Mouse (Mus musculus): ENCODE measurements around the gene Uchl1. TPM values are rescaled to one million over a fixed set of nuclear protein-coding genes. Genes with fewer than 3 reads are reported as not detected.

The Uchl1 gene
- polyA plus RNA-seq, 1 experiment from 2014 or later = 55.1 TPM

GRCm38 (mm10) chr5:66718413-66718812 is 42.5 kb downstream of the Uchl1 start:
- 61% methylated on average over 3 of the region's 3 CpGs for WGBS
- H3K27ac ChIP-seq (ENCODE audit: low read depth, low read length) = no peak overlapping the region
- H3K27me3 ChIP-seq (ENCODE audit: control insufficient read depth, insufficient read depth, low read length) = no peaks in the 10 kb centered on the region
- no peak for ATAC-seq (ENCODE audit: low FRiP score, low TSS enrichment)
- H3K36me3 ChIP-seq (ENCODE audit: control insufficient read depth, insufficient read depth, low read length) = no peaks in the 10 kb centered on the region
- H3K9ac ChIP-seq (ENCODE audit: low read depth, low read length) = no peak overlapping the region
- no peaks in the 10 kb centered on the region for H3K9me3 ChIP-seq (ENCODE audit: control insufficient read depth, low read length)
- no peak overlapping the region for H3K4me2 ChIP-seq (replicated peaks; ENCODE audit: low read depth, low read length)
- H3K4me3 ChIP-seq (ENCODE audit: low read length) = no peak overlapping the region
- no peaks in the 10 kb centered on the region for H3K4me1 ChIP-seq (ENCODE audit: control insufficient read depth, insufficient read depth, low read length)

GRCm38 (mm10) chr5:66718880-66719279 is 43.0 kb downstream of the Uchl1 start:
- Histone ChIP-seq H3K9ac (ENCODE audit: low read depth, low read length) (no peak overlapping the region), H3K4me3 (ENCODE audit: low read length) (no peak overlapping the region), H3K27ac (ENCODE audit: low read depth, low read length) (no peak overlapping the region), H3K4me1 (ENCODE audit: control insufficient read depth, insufficient read depth, low read length) (0 out of 2 replicates have a peak, but pooled peaks cover 1% of the 10 kb centered on the region), H3K4me2 (replicated peaks; ENCODE audit: low read depth, low read length) (no peak overlapping the region), H3K27me3 (ENCODE audit: control insufficient read depth, insufficient read depth, low read length) (no peaks in the 10 kb centered on the region), H3K36me3 (ENCODE audit: control insufficient read depth, insufficient read depth, low read length) (no peaks in the 10 kb centered on the region), H3K9me3 (ENCODE audit: control insufficient read depth, low read length) (no peaks in the 10 kb centered on the region)
- WGBS = 67% methylated on average over 7 of the region's 7 CpGs
- ATAC-seq (ENCODE audit: low FRiP score, low TSS enrichment) = no peak

DNA sequence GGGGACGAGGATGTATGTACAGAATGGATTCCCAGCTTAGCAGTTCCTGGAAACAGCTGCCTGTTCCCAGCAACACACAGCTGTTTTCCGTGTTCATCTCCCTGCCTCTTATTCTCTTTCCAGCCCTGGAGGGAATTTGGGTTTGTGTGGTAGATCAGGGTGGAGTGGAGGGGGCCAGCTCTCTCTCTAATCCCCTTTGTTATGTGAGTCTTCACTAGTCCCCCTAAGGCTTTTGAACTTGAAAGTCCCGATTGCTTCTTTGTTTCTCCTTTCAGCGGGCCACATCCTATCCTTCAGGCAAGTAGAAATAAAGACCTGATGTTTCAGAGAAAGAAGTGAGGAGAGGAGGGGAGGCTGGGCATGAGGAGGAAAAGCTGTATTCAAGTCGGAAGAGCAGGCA is 45.0 kb downstream of the Uchl1 start:
- 36% methylated on average over 5 of the region's 5 CpGs for WGBS
- Histone ChIP-seq H3K4me1 (ENCODE audit: control insufficient read depth, insufficient read depth, low read length) (0 out of 2 replicates have a peak, but pooled peaks cover 3% of the 10 kb centered on the region), H3K27me3 (ENCODE audit: control insufficient read depth, insufficient read depth, low read length) (no peaks in the 10 kb centered on the region), H3K9ac (ENCODE audit: low read depth, low read length) (no peak overlapping the region), H3K4me2 (replicated peaks; ENCODE audit: low read depth, low read length) (no peak overlapping the region), H3K9me3 (ENCODE audit: control insufficient read depth, low read length) (no peaks in the 10 kb centered on the region), H3K4me3 (ENCODE audit: low read length) (no peak overlapping the region), H3K27ac (ENCODE audit: low read depth, low read length) (no peak overlapping the region), H3K36me3 (ENCODE audit: control insufficient read depth, insufficient read depth, low read length) (no peaks in the 10 kb centered on the region)
- ATAC-seq (ENCODE audit: low FRiP score, low TSS enrichment) = no peak

GRCm38 (mm10) chr5:66722586-66722985 is 46.7 kb downstream of the Uchl1 start:
- Histone ChIP-seq H3K9ac (ENCODE audit: low read depth, low read length) (no peak overlapping the region), H3K27me3 (ENCODE audit: control insufficient read depth, insufficient read depth, low read length) (no peaks in the 10 kb centered on the region), H3K9me3 (ENCODE audit: control insufficient read depth, low read length) (no peaks in the 10 kb centered on the region), H3K4me1 (ENCODE audit: control insufficient read depth, insufficient read depth, low read length) (0 out of 2 replicates have a peak, but pooled peaks cover 3% of the 10 kb centered on the region), H3K27ac (ENCODE audit: low read depth, low read length) (0 out of 2 replicates have a peak overlapping the region, but pooled peaks have one; percentile 11), H3K4me3 (ENCODE audit: low read length) (no peak overlapping the region), H3K36me3 (ENCODE audit: control insufficient read depth, insufficient read depth, low read length) (no peaks in the 10 kb centered on the region), H3K4me2 (replicated peaks; ENCODE audit: low read depth, low read length) (no peak overlapping the region)
- ATAC-seq (ENCODE audit: low FRiP score, low TSS enrichment) = no peak
- WGBS = 62% methylated on average over 9 of the region's 9 CpGs

GRCm38 (mm10) chr5:66723037-66723436 is 47.1 kb downstream of the Uchl1 start:
- Histone ChIP-seq H3K27ac (ENCODE audit: low read depth, low read length) (0 out of 2 replicates have a peak overlapping the region, but pooled peaks have one; percentile 11), H3K4me2 (replicated peaks; ENCODE audit: low read depth, low read length) (no peak overlapping the region), H3K36me3 (ENCODE audit: control insufficient read depth, insufficient read depth, low read length) (no peaks in the 10 kb centered on the region), H3K9ac (ENCODE audit: low read depth, low read length) (no peak overlapping the region), H3K4me3 (ENCODE audit: low read length) (no peak overlapping the region), H3K4me1 (ENCODE audit: control insufficient read depth, insufficient read depth, low read length) (0 out of 2 replicates have a peak, but pooled peaks cover 3% of the 10 kb centered on the region), H3K9me3 (ENCODE audit: control insufficient read depth, low read length) (no peaks in the 10 kb centered on the region), H3K27me3 (ENCODE audit: control insufficient read depth, insufficient read depth, low read length) (no peaks in the 10 kb centered on the region)
- ATAC-seq (ENCODE audit: low FRiP score, low TSS enrichment) = no peak
- WGBS = 63% methylated on average over 4 of the region's 4 CpGs

DNA sequence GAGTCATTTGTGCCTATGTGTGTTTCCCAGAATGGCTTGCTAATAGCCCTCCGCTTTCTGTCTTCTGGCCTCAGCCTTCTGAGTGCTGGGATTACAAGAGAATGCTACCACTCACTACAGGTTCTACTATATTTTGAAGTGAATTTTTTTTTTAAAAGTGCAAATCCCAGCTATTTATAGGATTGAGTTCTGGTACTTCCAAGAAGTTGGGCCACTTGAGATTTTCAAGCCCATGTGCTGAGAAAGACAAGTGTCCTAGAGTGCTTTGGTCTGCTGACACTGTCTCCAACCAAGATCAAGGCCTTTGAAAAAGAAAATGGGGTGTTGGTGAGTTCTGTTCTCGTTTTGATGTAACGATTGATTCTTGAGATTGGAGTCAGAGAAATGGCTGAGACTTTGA is 47.7 kb downstream of the Uchl1 start:
- Histone ChIP-seq H3K4me2 (replicated peaks; ENCODE audit: low read depth, low read length) (no peak overlapping the region), H3K4me1 (ENCODE audit: control insufficient read depth, insufficient read depth, low read length) (0 out of 2 replicates have a peak, but pooled peaks cover 3% of the 10 kb centered on the region), H3K4me3 (ENCODE audit: low read length) (no peak overlapping the region), H3K27me3 (ENCODE audit: control insufficient read depth, insufficient read depth, low read length) (no peaks in the 10 kb centered on the region), H3K9me3 (ENCODE audit: control insufficient read depth, low read length) (no peaks in the 10 kb centered on the region), H3K9ac (ENCODE audit: low read depth, low read length) (no peak overlapping the region), H3K36me3 (ENCODE audit: control insufficient read depth, insufficient read depth, low read length) (no peaks in the 10 kb centered on the region), H3K27ac (ENCODE audit: low read depth, low read length) (no peak overlapping the region; the same call in 1 of the 2 replicates)
- WGBS = 87% methylated on average over 3 of the region's 3 CpGs
- ATAC-seq (ENCODE audit: low FRiP score, low TSS enrichment) = no peak

DNA sequence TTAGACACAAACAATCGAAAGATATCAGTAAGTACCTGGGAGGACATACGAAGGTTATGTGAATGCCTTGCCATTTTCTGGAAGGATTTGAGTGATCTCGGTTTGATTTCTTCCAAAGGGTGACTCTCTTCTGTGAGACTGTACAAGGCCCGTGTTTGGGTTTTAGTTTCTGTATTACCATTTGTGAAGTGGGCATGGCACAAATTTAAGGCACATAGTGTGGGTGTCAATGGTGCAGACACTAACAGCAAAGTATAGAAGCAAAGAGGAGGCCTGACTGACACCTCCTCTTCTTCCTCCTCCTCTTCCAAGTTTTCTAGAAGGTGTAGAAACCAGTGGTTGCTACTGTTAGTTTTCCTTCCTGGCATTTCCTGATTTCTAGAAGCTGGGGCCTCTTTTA is 53.4 kb downstream of the Uchl1 start:
- Histone ChIP-seq H3K4me2 (replicated peaks; ENCODE audit: low read depth, low read length) (no peak overlapping the region), H3K4me3 (ENCODE audit: low read length) (no peak overlapping the region), H3K9ac (ENCODE audit: low read depth, low read length) (no peak overlapping the region), H3K36me3 (ENCODE audit: control insufficient read depth, insufficient read depth, low read length) (no peaks in the 10 kb centered on the region), H3K27ac (ENCODE audit: low read depth, low read length) (no peak overlapping the region), H3K4me1 (ENCODE audit: control insufficient read depth, insufficient read depth, low read length) (no peaks in the 10 kb centered on the region), H3K9me3 (ENCODE audit: control insufficient read depth, low read length) (no peaks in the 10 kb centered on the region), H3K27me3 (ENCODE audit: control insufficient read depth, insufficient read depth, low read length) (no peaks in the 10 kb centered on the region)
- no peak for ATAC-seq (ENCODE audit: low FRiP score, low TSS enrichment)
- WGBS = 93% methylated on average over 4 of the region's 4 CpGs

- Histone ChIP-seq H3K4me3 (ENCODE audit: low read length) (no peak overlapping the region), H3K27ac (ENCODE audit: low read depth, low read length) (no peak overlapping the region), H3K9me3 (ENCODE audit: control insufficient read depth, low read length) (no peaks in the 10 kb centered on the region), H3K9ac (ENCODE audit: low read depth, low read length) (no peak overlapping the region), H3K36me3 (ENCODE audit: control insufficient read depth, insufficient read depth, low read length) (no peaks in the 10 kb centered on the region), H3K27me3 (ENCODE audit: control insufficient read depth, insufficient read depth, low read length) (no peaks in the 10 kb centered on the region), H3K4me1 (ENCODE audit: control insufficient read depth, insufficient read depth, low read length) (no peaks in the 10 kb centered on the region), H3K4me2 (replicated peaks; ENCODE audit: low read depth, low read length) (no peak overlapping the region)
- ATAC-seq (ENCODE audit: low FRiP score, low TSS enrichment) = 0 out of 2 replicates have a peak, but pooled peaks have one; percentile 71
- 35% methylated on average over 11 of the region's 11 CpGs for WGBS
Observed at GRCm38 (mm10) chr5:66730621-66731301, 54.9 kb downstream of the Uchl1 start.

GRCm38 (mm10) chr5:66731302-66731697 is 55.4 kb downstream of the Uchl1 start:
- H3K9ac ChIP-seq (ENCODE audit: low read depth, low read length) = no peak overlapping the region
- ATAC-seq (ENCODE audit: low FRiP score, low TSS enrichment) = no peak
- no peaks in the 10 kb centered on the region for H3K36me3 ChIP-seq (ENCODE audit: control insufficient read depth, insufficient read depth, low read length)
- WGBS = 88% methylated on average over 1 of the region's 1 CpGs
- H3K4me2 ChIP-seq (replicated peaks; ENCODE audit: low read depth, low read length) = no peak overlapping the region
- no peak overlapping the region for H3K27ac ChIP-seq (ENCODE audit: low read depth, low read length)
- no peaks in the 10 kb centered on the region for H3K4me1 ChIP-seq (ENCODE audit: control insufficient read depth, insufficient read depth, low read length)
- no peaks in the 10 kb centered on the region for H3K27me3 ChIP-seq (ENCODE audit: control insufficient read depth, insufficient read depth, low read length)
- H3K4me3 ChIP-seq (ENCODE audit: low read length) = no peak overlapping the region
- H3K9me3 ChIP-seq (ENCODE audit: control insufficient read depth, low read length) = no peaks in the 10 kb centered on the region

Measured in kidney, embryonic 14.5 days (tissue).